Mouse (Mus musculus) cerebellum, adult 2 months (tissue): ENCODE results near the gene Lrit2.

Experiments
- CTCF ChIP-seq: fragments of 200-500 bp; IDR thresholded peaks from 2 replicates; pipeline ENCODE4 v1.5.1; 2011; ENCODE audit warnings: low read depth, mild to moderate bottlenecking, control low read depth, low read length, moderate library complexity, borderline replicate concordance; ENCODE audit not compliant: insufficient read depth
- POLR2A ChIP-seq: fragments of 200-500 bp; IDR thresholded peaks from 2 replicates; pipeline ENCODE4 v1.6.1; 2011; ENCODE audit warnings: low read length, control low read depth, borderline replicate concordance; ENCODE audit not compliant: insufficient read depth

GRCm38 (mm10) chr14:37033241-37033640 lies 34.5 kb upstream of the Lrit2 start:
- TF ChIP-seq POLR2A (no peak), CTCF (peak; percentile 98)
